Comparison of ENCODE assay signal across 27 mouse cellular contexts in genomic region chr13:114199746-114200145, GRCm38 (mm10).
DNase-seq lines count a peak whose midpoint lies in the region; ATAC-seq and TF ChIP-seq lines count a peak whose summit lies in the region.
"Had no signal": no experiment of that assay in that cellular context is flagged by ENCODE, and none has a peak within 500 bp of the region (broad histone marks: within the 10 kb centered on the region; RNA-seq: fewer than 3 reads in every experiment).

No protein-coding gene starts in this region.

- peaks cover 27% of the 10 kb centered on the region for H3K4me1 ChIP-seq in limb, embryonic 15.5 days
- H3K4me1 ChIP-seq in liver, postnatal 0 days (ENCODE audit: insufficient read depth) = no peaks in the 10 kb centered on the region
- H3K4me1 ChIP-seq: heart, embryonic 12.5 days; midbrain, embryonic 12.5 days; neural tube, embryonic 15.5 days had no signal

- no peak for TF ChIP-seq CTCF in liver, postnatal 0 days (IDR thresholded peaks at IDR 0.05; ENCODE audit: low read depth)

- no peaks in the 10 kb centered on the region for H3K9me3 ChIP-seq in limb, embryonic 15.5 days
- H3K9me3 ChIP-seq in liver, postnatal 0 days (ENCODE audit: low read length) = no peaks in the 10 kb centered on the region
- H3K9me3 ChIP-seq: embryonic facial prominence, embryonic 13.5 days; forebrain, embryonic 13.5 days; heart, embryonic 12.5 days; hindbrain, embryonic 10.5 days; intestine, embryonic 15.5 days; midbrain, embryonic 12.5 days; neural tube, embryonic 15.5 days had no signal

- ATAC-seq in limb, embryonic 15.5 days (ENCODE audit: insufficient number of reproducible peaks, low FRiP score, low TSS enrichment, low read depth) = peak; percentile 61
- no peak for ATAC-seq in liver, postnatal 0 days
- ATAC-seq: activated CD4-positive, CD25-positive, alpha-beta regulatory T cell, adult 4 months; forebrain, embryonic 13.5 days; hindbrain, embryonic 16.5 days had no signal

- 45% methylated on average over 6 of the region's 6 CpGs for WGBS in limb, embryonic 15.5 days
- 80% methylated on average over 6 of the region's 6 CpGs for WGBS in liver, postnatal 0 days (ENCODE audit: insufficient replicate concordance)

- 0 out of 2 replicates have a peak overlapping the region, but pooled peaks have one; percentile 4 for H3K27ac ChIP-seq in limb, embryonic 15.5 days
- no peak overlapping the region for H3K27ac ChIP-seq in liver, postnatal 0 days (ENCODE audit: low read depth)
- H3K27ac ChIP-seq: embryonic facial prominence, embryonic 13.5 days; forebrain, embryonic 13.5 days; hindbrain, embryonic 10.5 days; intestine, embryonic 15.5 days; layer of hippocampus, adult 2 months; midbrain, embryonic 12.5 days; neural tube, embryonic 15.5 days had no signal

- H3K9ac ChIP-seq in limb, embryonic 15.5 days = no peak overlapping the region
- no peak overlapping the region for H3K9ac ChIP-seq in liver, postnatal 0 days (replicated peaks)
- H3K9ac ChIP-seq: embryonic facial prominence, embryonic 13.5 days; forebrain, embryonic 13.5 days; heart, embryonic 12.5 days; intestine, embryonic 15.5 days; midbrain, embryonic 12.5 days; neural tube, embryonic 15.5 days had no signal

- no peak for TF ChIP-seq EP300 in liver, postnatal 0 days (IDR thresholded peaks at IDR 0.05; ENCODE audit: low read depth)

- no peak overlapping the region for H3K4me2 ChIP-seq in limb, embryonic 15.5 days
- H3K4me2 ChIP-seq in liver, postnatal 0 days (ENCODE audit: low read depth, low read length) = no peak overlapping the region
- H3K4me2 ChIP-seq: embryonic facial prominence, embryonic 13.5 days; forebrain, embryonic 13.5 days; heart, embryonic 12.5 days; intestine, embryonic 15.5 days; liver, embryonic 11.5 days; midbrain, embryonic 12.5 days; neural tube, embryonic 15.5 days had no signal

- peak; percentile 52 for DNase-seq in layer of hippocampus, adult 9-11 months
- no peak for DNase-seq in layer of hippocampus, adult 9-10 months (ENCODE audit: low spot score)
- DNase-seq in thymus, postnatal 0 days (ENCODE audit: low spot score) = peak; percentile 55
- no peak for DNase-seq in thymus, postnatal 4 days
- DNase-seq in kidney, adult 8-10 months = no peak
- DNase-seq in liver, postnatal 0 days = no peak
- DNase-seq: adrenal gland, adult 8-10 months; cerebellum, adult 18-20 months; cerebellum, postnatal 25 days; gastrocnemius, postnatal 10 days; heart, postnatal 10 days; kidney, adult 9 months; kidney, postnatal 14 days; lung, adult 18-20 months; lung, postnatal 10 days had no signal

- no peaks in the 10 kb centered on the region for H3K36me3 ChIP-seq in limb, embryonic 15.5 days
- no peaks in the 10 kb centered on the region for H3K36me3 ChIP-seq in liver, postnatal 0 days (replicated peaks; ENCODE audit: insufficient read depth, low read length)
- H3K36me3 ChIP-seq: embryonic facial prominence, embryonic 13.5 days; heart, embryonic 12.5 days; hindbrain, embryonic 10.5 days; intestine, embryonic 15.5 days; midbrain, embryonic 12.5 days; neural tube, embryonic 15.5 days had no signal

- no peaks in the 10 kb centered on the region for H3K27me3 ChIP-seq in limb, embryonic 15.5 days
- no peaks in the 10 kb centered on the region for H3K27me3 ChIP-seq in liver, postnatal 0 days (ENCODE audit: insufficient read depth, low read length)
- H3K27me3 ChIP-seq: embryonic facial prominence, embryonic 13.5 days; forebrain, embryonic 13.5 days; heart, embryonic 12.5 days; intestine, embryonic 15.5 days; midbrain, embryonic 12.5 days; neural tube, embryonic 15.5 days had no signal

- no peak overlapping the region for H3K4me3 ChIP-seq in limb, embryonic 15.5 days
- no peak overlapping the region for H3K4me3 ChIP-seq in liver, postnatal 0 days (ENCODE audit: low read depth, low read length)
- H3K4me3 ChIP-seq: embryonic facial prominence, embryonic 13.5 days; forebrain, embryonic 13.5 days; heart, embryonic 12.5 days; hindbrain, embryonic 10.5 days; intestine, embryonic 15.5 days; layer of hippocampus, adult 2 months; midbrain, embryonic 12.5 days; neural tube, embryonic 15.5 days had no signal

Comparison
In these comparisons a context has a peak if more than half of its experiments do, and no peak if none do; other contexts are left out.
1. DNase-seq: peak in layer of hippocampus, adult 9-11 months (single experiment) and thymus, postnatal 0 days (single experiment); none in layer of hippocampus, adult 9-10 months (single experiment), thymus, postnatal 4 days (single experiment), kidney, adult 8-10 months (0 of 2) and liver, postnatal 0 days (single experiment).